Mouse (Mus musculus) MEL (cell line): Measurements from ENCODE around the gene Sap30l.

Experiments
- POLR2A ChIP-seq, 2 experiments: IDR thresholded peaks; 2 replicates each; pipeline ENCODE4 v1.6.1; 2011 to 2012; ENCODE audit warnings: low read length in 2 of 2, mild to moderate bottlenecking in 2 of 2, control low read depth in 1 of 2, improper control_type of control experiment in 1 of 2, low read depth in 1 of 2, moderate library complexity in 1 of 2; ENCODE audit not compliant: control insufficient read depth in 1 of 2, insufficient read depth in 1 of 2, poor library complexity in 1 of 2
- USF1 ChIP-seq: IDR thresholded peaks from 2 replicates; pipeline ENCODE4 v1.6.1; 2014; ENCODE audit warnings: low read depth, mild to moderate bottlenecking, inconsistent platforms, low read length, improper control_type of control experiment, moderate library complexity

- no peak for TF ChIP-seq POLR2A (IDR thresholded peaks at IDR 0.05; ENCODE audit: control insufficient read depth in 1 of 2, insufficient read depth in 1 of 2, low read depth in 1 of 2, low read length in 2 of 2, poor library complexity in 1 of 2)
- no peak for TF ChIP-seq USF1
Measured at GRCm38 (mm10) chr11:57837861-57838680, 36.6 kb downstream of the Sap30l start.
